Mouse (Mus musculus) cerebellum, adult 2 months (tissue): ENCODE measurements around the gene Entr1.

Experiments
- CTCF ChIP-seq: fragments of 200-500 bp; IDR thresholded peaks from 2 replicates; pipeline ENCODE4 v1.5.1; 2011; ENCODE audit warnings: low read depth, mild to moderate bottlenecking, control low read depth, low read length, moderate library complexity, borderline replicate concordance; ENCODE audit not compliant: insufficient read depth
- POLR2A ChIP-seq: fragments of 200-500 bp; IDR thresholded peaks from 2 replicates; pipeline ENCODE4 v1.6.1; 2011; ENCODE audit warnings: low read length, control low read depth, borderline replicate concordance; ENCODE audit not compliant: insufficient read depth

- TF ChIP-seq POLR2A: no peak
- no peak for TF ChIP-seq CTCF
Measured at GRCm38 (mm10) chr2:26353066-26353980, 35.8 kb downstream of the Entr1 start.
